Mouse (Mus musculus): ENCODE results near the gene Klf6. TPM values are rescaled to one million over a fixed set of nuclear protein-coding genes. Genes with fewer than 3 reads are reported as not detected.

Gene Klf6
- 82.0 TPM for polyA plus RNA-seq (2015; fragmentation: Illumina TruSeq; extraction: RNeasy Lipid Tissue Mini Kit (QIAGEN cat#74804); ENCODE audit: insufficient read depth, low replicate concordance)

GRCm38 (mm10) chr13:5861157-5862002 is at the start of gene Klf6:
Klf6 (plus strand) TSS chr13:5861482.

